Mouse (Mus musculus) embryonic facial prominence, embryonic 15.5 days (tissue): Measurements from ENCODE around the gene Cnr1. TPM values are rescaled to one million over a fixed set of nuclear protein-coding genes. Genes with fewer than 3 reads are reported as not detected.

Experiments
- polyA plus RNA-seq: library from polyadenylated mRNA; unstranded; fragments of >200 nt; fragmentation: Nextera tagmentation; extraction: Ambion mirVana; gene quantifications from 2 replicates; pipeline ENCODE4 v1.2.1, GENCODE M21; 2015

Gene Cnr1
- polyA plus RNA-seq, 1 experiment from 2014 or later: 3.5 TPM

Other genes starting within 250 kb of the Cnr1 start
- 3.5 and 3.7 TPM in 2 replicates for gene Spaca1, start 125.6 kb downstream of the Cnr1 start, polyA plus RNA-seq